Comparison of ENCODE assay signal across 8 mouse cellular contexts in genomic region chr5:146230864-146231654, GRCm38 (mm10). TPM values are rescaled to one million over a fixed set of nuclear protein-coding genes. Genes with fewer than 3 reads are reported as not detected.
A peak's percentile ranks its signal among the peaks of the same experiment; 100 is the strongest.
DNase-seq lines count a peak whose midpoint lies in the region; ATAC-seq and TF ChIP-seq lines count a peak whose summit lies in the region.

Cdk8 (plus strand) TSS chr5:146231230.

- H3K36me3 ChIP-seq in forebrain, embryonic 10.5 days (replicated peaks), result no peaks in the 10 kb centered on the region
- H3K36me3 ChIP-seq in heart, embryonic 15.5 days, result no peaks in the 10 kb centered on the region
- H3K36me3 ChIP-seq in liver, embryonic 14.5 days (replicated peaks; ENCODE audit: control insufficient read depth, insufficient read depth, low read depth), result peaks cover 5% of the 10 kb centered on the region
- H3K36me3 ChIP-seq in neural tube, embryonic 11.5 days (ENCODE audit: control insufficient read depth, insufficient read depth, low read length), result no peaks in the 10 kb centered on the region
- H3K36me3 ChIP-seq in stomach, postnatal 0 days (ENCODE audit: control insufficient read depth, insufficient read depth, low read length), result no peaks in the 10 kb centered on the region

- peak; percentile 73 to 85 for DNase-seq in CD8-positive naive resting alpha-beta T cell, adult 2 months (ENCODE audit: low read depth in 2 of 2, low spot score in 2 of 2)
- peak; percentile 87 for DNase-seq in c-Kit-positive CD71-negative TER-119-negative erythroid progenitor cells, embryonic 14.5 days (ENCODE audit: low read depth)
- DNase-seq in forebrain, embryonic 10.5 days (ENCODE audit: extremely low spot score, low spot score), result peak; percentile 90
- peak; percentile 94 to 97 for DNase-seq in kidney, postnatal 25 days
- peak; percentile 91 for DNase-seq in liver, embryonic 14.5 days (ENCODE audit: low read depth in 3 of 3, low spot score in 3 of 3)
- peak; percentile 96 for DNase-seq in neural tube, embryonic 11.5 days (ENCODE audit: low spot score)
- peak; percentile 94 for DNase-seq in stomach, postnatal 0 days (ENCODE audit: low spot score)

- TF ChIP-seq CTCF in liver, embryonic 14.5 days (IDR thresholded peaks at IDR 0.05; ENCODE audit: low read depth), result 0 out of 2 replicates have a peak, but pooled peaks have one; percentile 7
- peak; percentile 29; the same call in 1 of the 2 replicates for TF ChIP-seq CTCF in stomach, postnatal 0 days (IDR thresholded peaks at IDR 0.05; ENCODE audit: low read depth)

- TF ChIP-seq EP300 in liver, embryonic 14.5 days (IDR thresholded peaks at IDR 0.05; ENCODE audit: low read depth), result no peak
- no peak for TF ChIP-seq EP300 in stomach, postnatal 0 days (optimal IDR thresholded peaks at IDR 0.05)

- H3K4me2 ChIP-seq in heart, embryonic 15.5 days, result peak within 1 kb of the TSS; percentile 74
- H3K4me2 ChIP-seq in liver, embryonic 14.5 days (ENCODE audit: low read depth), result peak within 1 kb of the TSS; percentile 93
- peak within 1 kb of the TSS; percentile 54 for H3K4me2 ChIP-seq in neural tube, embryonic 11.5 days (ENCODE audit: low read depth)
- peak within 1 kb of the TSS; percentile 88 for H3K4me2 ChIP-seq in stomach, postnatal 0 days (replicated peaks; ENCODE audit: low read depth)

- WGBS in forebrain, embryonic 10.5 days, result under 1% methylated on average over 83 of the region's 102 CpGs
- under 1% methylated on average over 70 of the region's 102 CpGs for WGBS in heart, embryonic 15.5 days
- WGBS in liver, embryonic 14.5 days (ENCODE audit: insufficient replicate concordance), result under 1% methylated on average over 90 of the region's 102 CpGs
- under 1% methylated on average over 70 of the region's 102 CpGs for WGBS in neural tube, embryonic 11.5 days
- WGBS in stomach, postnatal 0 days, result under 1% methylated on average over 57 of the region's 102 CpGs

- H3K9ac ChIP-seq in heart, embryonic 15.5 days, result peak within 1 kb of the TSS; percentile 91
- H3K9ac ChIP-seq in liver, embryonic 14.5 days (replicated peaks), result peak within 1 kb of the TSS; percentile 89
- peak within 1 kb of the TSS; percentile 83 for H3K9ac ChIP-seq in neural tube, embryonic 11.5 days (ENCODE audit: low read length)
- peak within 1 kb of the TSS; percentile 88 for H3K9ac ChIP-seq in stomach, postnatal 0 days (ENCODE audit: low read length)

- H3K4me1 ChIP-seq in forebrain, embryonic 10.5 days, result peaks cover 22% of the 10 kb centered on the region
- H3K4me1 ChIP-seq in heart, embryonic 15.5 days (replicated peaks), result peaks cover 14% of the 10 kb centered on the region
- H3K4me1 ChIP-seq in liver, embryonic 14.5 days (replicated peaks; ENCODE audit: control insufficient read depth in 2 of 2, insufficient read depth in 2 of 2, low read length in 1 of 2), result peaks cover 20 to 21% of the 10 kb centered on the region in 2 experiments
- peaks cover 5% of the 10 kb centered on the region; the same call in 1 of the 2 replicates for H3K4me1 ChIP-seq in neural tube, embryonic 11.5 days (ENCODE audit: control insufficient read depth, insufficient read depth, low read length)
- H3K4me1 ChIP-seq in stomach, postnatal 0 days (replicated peaks; ENCODE audit: control insufficient read depth, insufficient read depth), result no peaks in the 10 kb centered on the region

- H3K4me3 ChIP-seq in forebrain, embryonic 10.5 days, result peak within 1 kb of the TSS; percentile 90
- H3K4me3 ChIP-seq in heart, embryonic 15.5 days, result peak within 1 kb of the TSS; percentile 86
- peak within 1 kb of the TSS; percentile 85 to 98 for H3K4me3 ChIP-seq in liver, embryonic 14.5 days (ENCODE audit: insufficient read depth in 1 of 2, low read depth in 2 of 2, low read length in 2 of 2)
- peak within 1 kb of the TSS; percentile 89 for H3K4me3 ChIP-seq in neural tube, embryonic 11.5 days (ENCODE audit: low read depth, low read length)
- H3K4me3 ChIP-seq in stomach, postnatal 0 days (ENCODE audit: low read depth, low read length), result peak within 1 kb of the TSS; percentile 79

- peak; percentile 92 for ATAC-seq in heart, embryonic 15.5 days (replicated peaks; ENCODE audit: insufficient number of reproducible peaks, insufficient read depth, low FRiP score, low read depth)
- peak; percentile 91 for ATAC-seq in liver, embryonic 14.5 days (ENCODE audit: insufficient read depth)
- ATAC-seq in neural tube, embryonic 11.5 days (ENCODE audit: insufficient read depth, low FRiP score, low TSS enrichment), result peak; percentile 86
- ATAC-seq in stomach, postnatal 0 days (ENCODE audit: low FRiP score, low TSS enrichment), result peak; percentile 95

- no peaks in the 10 kb centered on the region for H3K9me3 ChIP-seq in forebrain, embryonic 10.5 days
- H3K9me3 ChIP-seq in heart, embryonic 15.5 days (replicated peaks), result no peaks in the 10 kb centered on the region
- no peaks in the 10 kb centered on the region for H3K9me3 ChIP-seq in liver, embryonic 14.5 days (ENCODE audit: control insufficient read depth, low read length)
- H3K9me3 ChIP-seq in neural tube, embryonic 11.5 days (ENCODE audit: control insufficient read depth, low read length), result no peaks in the 10 kb centered on the region
- no peaks in the 10 kb centered on the region for H3K9me3 ChIP-seq in stomach, postnatal 0 days (ENCODE audit: control insufficient read depth, low read length)

- no peaks in the 10 kb centered on the region for H3K27me3 ChIP-seq in forebrain, embryonic 10.5 days (ENCODE audit: poor library complexity, severe bottlenecking)
- no peaks in the 10 kb centered on the region for H3K27me3 ChIP-seq in heart, embryonic 15.5 days
- no peaks in the 10 kb centered on the region for H3K27me3 ChIP-seq in liver, embryonic 14.5 days (ENCODE audit: control insufficient read depth, insufficient read depth, low read length)
- no peaks in the 10 kb centered on the region for H3K27me3 ChIP-seq in neural tube, embryonic 11.5 days (ENCODE audit: control insufficient read depth, insufficient read depth, low read length)
- H3K27me3 ChIP-seq in stomach, postnatal 0 days (ENCODE audit: control insufficient read depth, insufficient read depth, low read length), result no peaks in the 10 kb centered on the region

- peak within 1 kb of the TSS; percentile 95 for H3K27ac ChIP-seq in forebrain, embryonic 10.5 days
- peak within 1 kb of the TSS; percentile 96 for H3K27ac ChIP-seq in heart, embryonic 15.5 days
- H3K27ac ChIP-seq in liver, embryonic 14.5 days, result peak within 1 kb of the TSS; percentile 73
- H3K27ac ChIP-seq in neural tube, embryonic 11.5 days (ENCODE audit: low read depth, low read length), result peak within 1 kb of the TSS; percentile 95
- peak within 1 kb of the TSS; percentile 95 for H3K27ac ChIP-seq in stomach, postnatal 0 days (replicated peaks)

RNA-seq across cellular contexts. Expression of gene Cdk8, which starts in this region (rescaled TPM):
- polyA plus RNA-seq in forebrain, embryonic 10.5 days (2016; fragmentation: Nextera tagmentation; extraction: Ambion mirVana), result 21.8 and 22.6 TPM in 2 replicates
- 9.1 and 10.5 TPM in 2 replicates for polyA plus RNA-seq in heart, embryonic 15.5 days (2015; fragmentation: Nextera tagmentation; extraction: Ambion mirVana)
- polyA plus RNA-seq in liver, embryonic 14.5 days (2012; rRNA removed), result 36.6 and 42.5 TPM in 2 replicates
- polyA plus RNA-seq in liver, embryonic 14.5 days (2014; fragmentation: Nextera tagmentation; extraction: Ambion mirVana), result 25.8 and 28.5 TPM in 2 replicates
- 36.0 and 38.4 TPM in 2 replicates for polyA plus RNA-seq in neural tube, embryonic 11.5 days (2014; fragmentation: Nextera tagmentation; extraction: Ambion mirVana)
- 12.2 and 12.6 TPM in 2 replicates for polyA plus RNA-seq in stomach, postnatal 0 days (2015; fragmentation: Nextera tagmentation; extraction: Ambion mirVana)

Comparison
In these comparisons a context has a peak if more than half of its experiments do, and no peak if none do; other contexts are left out.
1. Peak in every context shown above with its lines: DNase-seq, ATAC-seq, H3K4me3 ChIP-seq and H3K27ac ChIP-seq.